Comparison of ENCODE assay signal across 8 mouse cellular contexts in genomic region chr4:133090276-133090719, GRCm38 (mm10). TPM values are rescaled to one million over a fixed set of nuclear protein-coding genes. Genes with fewer than 3 reads are reported as not detected.
DNase-seq lines count a peak whose midpoint lies in the region; ATAC-seq and TF ChIP-seq lines count a peak whose summit lies in the region.

No protein-coding gene starts in this region.

- peak overlapping the region; percentile 46; the same call in 1 of the 2 replicates for H3K9ac ChIP-seq in neural tube, embryonic 11.5 days (ENCODE audit: low read length)
- H3K9ac ChIP-seq in liver, embryonic 11.5 days (ENCODE audit: low read depth, low read length): no peak overlapping the region
- H3K9ac ChIP-seq in stomach, postnatal 0 days (ENCODE audit: low read length): peak overlapping the region; percentile 47

- H3K27ac ChIP-seq in neural tube, embryonic 11.5 days (ENCODE audit: low read depth, low read length): peak overlapping the region; percentile 53
- peak overlapping the region; percentile 40 for H3K27ac ChIP-seq in liver, embryonic 11.5 days (ENCODE audit: low read depth, low read length)
- peak overlapping the region; percentile 92 for H3K27ac ChIP-seq in stomach, postnatal 0 days (replicated peaks)

- H3K27me3 ChIP-seq in neural tube, embryonic 11.5 days (ENCODE audit: control insufficient read depth, insufficient read depth, low read length): peaks cover 2% of the 10 kb centered on the region
- H3K27me3 ChIP-seq in liver, embryonic 11.5 days (replicated peaks; ENCODE audit: control insufficient read depth, insufficient read depth, low read length): peaks cover 34% of the 10 kb centered on the region
- H3K27me3 ChIP-seq in stomach, postnatal 0 days (ENCODE audit: control insufficient read depth, insufficient read depth, low read length): no peaks in the 10 kb centered on the region

- intact Hi-C loops in gastrocnemius, postnatal 14 days (cut with DNase I; ENCODE audit: low total_unique reads): no loop called here

- H3K4me1 ChIP-seq in neural tube, embryonic 11.5 days (ENCODE audit: control insufficient read depth, insufficient read depth, low read length): peaks cover 36% of the 10 kb centered on the region
- peaks cover 69% of the 10 kb centered on the region for H3K4me1 ChIP-seq in liver, embryonic 11.5 days (replicated peaks; ENCODE audit: control insufficient read depth, insufficient read depth, low read length)
- peaks cover 32% of the 10 kb centered on the region for H3K4me1 ChIP-seq in stomach, postnatal 0 days (replicated peaks; ENCODE audit: control insufficient read depth, insufficient read depth)

- H3K36me3 ChIP-seq in neural tube, embryonic 11.5 days (ENCODE audit: control insufficient read depth, insufficient read depth, low read length): no peaks in the 10 kb centered on the region
- H3K36me3 ChIP-seq in liver, embryonic 11.5 days (ENCODE audit: control insufficient read depth, insufficient read depth, low read length): no peaks in the 10 kb centered on the region
- no peaks in the 10 kb centered on the region for H3K36me3 ChIP-seq in stomach, postnatal 0 days (ENCODE audit: control insufficient read depth, insufficient read depth, low read length)

- H3K4me2 ChIP-seq in neural tube, embryonic 11.5 days (ENCODE audit: low read depth): no peak overlapping the region
- no peak overlapping the region for H3K4me2 ChIP-seq in liver, embryonic 11.5 days
- peak overlapping the region; percentile 38 for H3K4me2 ChIP-seq in stomach, postnatal 0 days (replicated peaks; ENCODE audit: low read depth)

- WGBS in neural tube, embryonic 11.5 days: 31% methylated on average over 8 of the region's 8 CpGs
- WGBS in liver, embryonic 11.5 days: 63% methylated on average over 8 of the region's 8 CpGs
- WGBS in stomach, postnatal 0 days: 16% methylated on average over 8 of the region's 8 CpGs

- DNase-seq in embryo, embryonic 11 days: peak; percentile 47
- no peak for DNase-seq in embryo, embryonic 9.5 days (ENCODE audit: extremely low spot score)
- DNase-seq in neural tube, embryonic 11.5 days (ENCODE audit: low spot score): no peak
- no peak for DNase-seq in neural tube, embryonic 10.5 days (ENCODE audit: extremely low spot score, low spot score)
- DNase-seq in liver, embryonic 11.5 days (ENCODE audit: low spot score): no peak
- DNase-seq in stomach, postnatal 0 days (ENCODE audit: low spot score): no peak
- no peak for DNase-seq in gastrocnemius, postnatal 14 days

- H3K4me3 ChIP-seq in neural tube, embryonic 11.5 days (ENCODE audit: low read depth, low read length): no peak overlapping the region
- no peak overlapping the region for H3K4me3 ChIP-seq in liver, embryonic 11.5 days (ENCODE audit: low read depth, low read length)
- H3K4me3 ChIP-seq in stomach, postnatal 0 days (ENCODE audit: low read depth, low read length): no peak overlapping the region

- TF ChIP-seq EP300 in stomach, postnatal 0 days (optimal IDR thresholded peaks at IDR 0.05): no peak

- no peak for ATAC-seq in neural tube, embryonic 11.5 days (ENCODE audit: insufficient read depth, low FRiP score, low TSS enrichment)
- no peak for ATAC-seq in liver, embryonic 11.5 days (replicated peaks; ENCODE audit: low FRiP score)
- no peak for ATAC-seq in stomach, postnatal 0 days (ENCODE audit: low FRiP score, low TSS enrichment)
- ATAC-seq in megakaryocyte progenitor cell, adult 5-6 weeks (replicated peaks; ENCODE audit: poor library complexity): no peak

- no peak for TF ChIP-seq CTCF in stomach, postnatal 0 days (IDR thresholded peaks at IDR 0.05; ENCODE audit: low read depth)

- H3K9me3 ChIP-seq in neural tube, embryonic 11.5 days (ENCODE audit: control insufficient read depth, low read length): no peaks in the 10 kb centered on the region
- H3K9me3 ChIP-seq in liver, embryonic 11.5 days (ENCODE audit: control insufficient read depth, low read length): no peaks in the 10 kb centered on the region
- H3K9me3 ChIP-seq in stomach, postnatal 0 days (ENCODE audit: control insufficient read depth, low read length): no peaks in the 10 kb centered on the region

RNA-seq across cellular contexts. Expression of gene Wasf2, which starts 40.0 kb away (rescaled TPM):
- 33.0 and 39.0 TPM in 2 replicates for polyA plus RNA-seq in neural tube, embryonic 11.5 days (2014; fragmentation: Nextera tagmentation; extraction: Ambion mirVana)
- polyA plus RNA-seq in liver, embryonic 11.5 days (2014; fragmentation: Nextera tagmentation; extraction: Ambion mirVana): 32.1 and 42.2 TPM in 2 replicates
- polyA plus RNA-seq in stomach, postnatal 0 days (2015; fragmentation: Nextera tagmentation; extraction: Ambion mirVana): 71.4 and 84.2 TPM in 2 replicates
- 124 and 135 TPM in 2 replicates for total RNA-seq in megakaryocyte progenitor cell, adult 5-6 weeks (2015)
- 24.7 and 35.1 TPM in 2 replicates for total RNA-seq in megakaryocyte progenitor cell, adult 5-6 weeks (2017)
- 10 to 100 TPM; 53.8 to 63.9 TPM for total RNA-seq in gastrocnemius, postnatal 14 days (2021)

Comparison
In these comparisons a context has a peak if more than half of its experiments do, and no peak if none do; other contexts are left out.
1. H3K27ac ChIP-seq: peak in every context shown above with its lines; median percentile 92 in stomach, postnatal 0 days; 53 in neural tube, embryonic 11.5 days; 40 in liver, embryonic 11.5 days.